Mouse (Mus musculus) adrenal gland, postnatal 10 days (tissue): Measurements from ENCODE around the gene Ttc7b. TPM values are rescaled to one million over a fixed set of nuclear protein-coding genes. Genes with fewer than 3 reads are reported as not detected.

Source experiments
- DNase-seq: peaks from one replicate; pipeline ENCODE4 v3.0.0; 2021; ENCODE audit warnings: mixed read lengths
- total RNA-seq, 2 experiments: library from RNA; stranded (reverse); gene quantifications; 2 replicates each; pipeline ENCODE4 v1.2.3; 2021

Gene Ttc7b
- total RNA-seq, 2 experiments from 2014 or later: 63.4 to 85.3 TPM

DNA sequence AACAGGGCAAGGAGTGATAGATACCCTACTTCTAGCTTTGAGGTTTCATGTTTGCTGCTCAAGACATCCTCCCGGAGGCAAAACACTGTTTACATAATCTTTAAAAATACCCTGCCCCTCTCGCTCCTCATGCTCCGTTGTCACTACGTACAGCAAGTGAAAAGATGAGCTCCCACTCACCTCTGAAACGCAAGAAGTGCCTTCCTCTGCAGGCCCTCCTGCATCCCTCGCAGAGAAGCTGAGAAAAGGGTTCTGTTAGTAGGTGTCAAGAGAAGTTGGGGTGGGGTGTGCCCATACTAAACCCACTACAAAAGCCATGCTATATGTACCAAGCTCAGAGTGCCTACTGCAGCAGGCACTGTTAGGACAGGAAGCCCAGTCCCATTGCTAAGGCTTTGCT is 138.7 kb downstream of the Ttc7b start:
- no peak for DNase-seq

DNA sequence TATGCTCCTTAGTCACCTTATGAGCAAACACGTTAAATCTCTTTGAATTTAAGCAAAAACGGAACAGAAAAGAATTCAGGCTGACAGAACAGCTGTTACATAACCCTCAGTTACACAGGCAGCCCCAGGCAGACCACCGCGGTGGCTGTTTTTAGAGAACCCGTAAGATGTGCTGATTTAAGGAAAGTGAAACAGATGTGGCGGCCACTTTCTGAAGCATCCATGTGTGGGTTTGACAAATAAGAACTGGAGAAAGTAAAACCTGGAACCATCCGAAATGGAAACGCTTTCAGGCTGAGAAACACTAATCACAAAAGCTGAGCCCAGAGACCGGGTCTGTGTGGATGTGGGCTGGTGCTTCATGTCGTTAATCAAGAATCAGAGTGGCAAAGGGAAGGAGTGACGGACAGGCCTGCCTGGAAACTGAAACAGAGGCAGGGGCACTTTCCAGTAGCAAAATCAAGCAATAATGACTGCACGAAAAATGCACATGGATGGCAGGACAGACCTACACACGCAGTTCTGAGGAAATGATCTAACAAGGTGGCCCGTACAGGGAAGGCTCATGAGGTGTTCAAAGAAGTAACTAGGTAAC is 139.8 kb downstream of the Ttc7b start:
- DNase-seq: no peak

DNA sequence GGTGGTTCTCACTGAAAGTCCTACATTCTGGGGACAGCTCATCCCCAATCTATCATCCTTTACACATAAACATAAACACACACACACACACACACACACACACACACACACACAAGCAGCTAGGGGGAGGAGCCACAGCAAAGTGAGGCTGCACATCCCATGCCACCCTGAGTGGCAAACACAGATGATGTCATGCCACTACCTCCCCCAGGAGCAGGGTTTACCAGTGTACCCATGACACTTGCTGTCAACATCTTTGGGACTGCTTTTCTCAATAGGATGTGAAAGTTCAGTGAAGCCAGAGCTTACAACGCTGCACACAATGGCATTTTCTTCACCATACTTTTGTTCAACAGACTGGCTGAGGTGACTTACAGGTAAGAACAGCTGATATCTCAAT is 140.8 kb downstream of the Ttc7b start:
- DNase-seq: no peak

DNA sequence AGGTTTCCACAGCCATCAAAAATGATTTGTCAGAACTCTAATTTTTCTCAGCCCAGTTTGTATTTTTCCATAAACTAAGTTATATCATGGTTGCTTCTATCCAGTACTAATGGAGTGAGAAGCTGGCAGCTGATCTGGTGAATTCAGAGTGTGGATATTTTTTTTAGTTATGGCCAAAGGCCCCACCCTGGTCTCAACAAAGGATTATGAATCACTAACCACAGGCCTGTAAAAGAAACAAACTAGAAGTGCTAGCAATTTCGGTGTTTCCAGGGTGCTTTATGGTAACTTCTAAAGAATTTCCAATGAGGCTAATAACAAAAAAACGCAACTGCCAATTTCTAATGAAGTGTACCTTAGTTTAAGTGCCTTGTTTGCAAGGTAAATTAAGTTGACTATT is 142.4 kb downstream of the Ttc7b start:
- no peak for DNase-seq

DNA sequence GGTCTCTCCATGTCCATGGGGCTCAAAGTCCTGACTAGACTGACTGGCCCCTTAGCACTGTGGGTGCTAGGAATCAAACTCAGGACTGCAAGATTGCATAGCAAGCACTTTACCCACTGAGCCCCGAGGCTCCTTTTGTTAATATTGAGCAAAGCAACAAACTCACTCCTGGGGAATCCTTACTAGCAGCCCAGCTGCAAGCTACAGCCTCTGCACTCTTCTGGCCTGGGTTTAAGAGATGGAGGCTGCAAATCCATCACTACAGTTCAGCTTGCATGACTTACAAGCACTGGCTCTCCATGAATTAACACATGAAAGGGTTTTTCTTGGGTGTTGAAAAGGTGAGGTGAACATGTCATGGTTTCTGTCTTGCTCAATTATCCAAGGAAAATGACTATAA is 142.8 kb downstream of the Ttc7b start:
- DNase-seq: no peak

DNA sequence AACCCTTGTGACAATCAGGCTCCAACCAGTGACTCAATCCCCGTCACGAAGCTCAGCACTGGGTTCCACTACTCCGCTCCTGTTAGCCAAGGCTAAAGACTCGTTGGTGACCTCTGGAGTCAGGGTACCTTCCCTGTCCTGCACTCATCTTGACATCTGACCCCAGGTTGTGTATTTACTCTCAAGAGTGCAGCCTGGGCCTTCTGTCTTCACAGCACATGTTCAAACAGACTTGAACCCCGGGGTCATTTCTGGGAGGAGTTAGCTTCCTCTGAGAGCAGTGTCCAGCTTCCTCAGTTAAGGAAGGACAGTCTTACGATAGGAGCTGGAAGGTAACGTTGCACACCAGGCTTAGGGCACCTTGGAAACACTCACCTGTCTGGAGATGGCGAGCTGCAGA is 144.8 kb downstream of the Ttc7b start:
- DNase-seq: no peak

DNA sequence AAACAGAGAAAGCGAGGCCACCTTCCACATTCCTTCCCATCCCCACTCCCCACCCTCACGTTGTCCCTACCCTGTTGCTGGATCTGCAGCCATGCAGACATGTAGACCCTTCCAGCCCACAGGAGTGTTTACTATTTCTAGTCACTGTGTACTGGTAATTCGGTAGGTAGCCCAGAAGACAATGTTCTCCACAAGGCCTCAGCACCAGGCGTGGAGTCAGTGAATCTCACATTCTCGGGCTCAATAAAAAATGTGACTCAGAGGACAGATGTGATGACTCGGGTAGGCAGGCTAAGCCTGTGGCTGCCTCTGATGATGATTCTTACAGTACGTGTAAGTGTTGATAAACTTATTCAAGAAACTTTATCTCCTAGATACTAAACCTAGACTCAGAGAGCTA is 147.8 kb downstream of the Ttc7b start:
- DNase-seq: no peak

DNA sequence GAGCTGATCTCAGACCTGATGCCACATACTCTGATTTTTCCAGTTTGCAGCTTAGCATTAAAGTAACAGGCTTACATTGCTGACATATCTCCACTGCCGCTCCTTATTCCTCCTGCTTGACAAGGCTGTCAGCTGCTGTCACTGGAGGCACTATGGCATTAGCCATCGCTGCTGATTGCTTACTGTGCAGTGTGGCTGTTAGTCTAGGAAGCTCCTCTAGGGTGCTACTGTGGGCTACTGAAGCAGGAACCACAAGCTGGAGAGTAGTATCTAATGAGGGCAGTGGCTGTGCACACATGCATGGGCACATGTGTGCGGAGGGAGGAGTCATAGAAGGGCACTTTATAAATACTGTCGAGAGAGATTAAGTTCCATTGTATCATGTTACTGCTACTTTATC is 148.6 kb downstream of the Ttc7b start:
- DNase-seq: no peak

DNA sequence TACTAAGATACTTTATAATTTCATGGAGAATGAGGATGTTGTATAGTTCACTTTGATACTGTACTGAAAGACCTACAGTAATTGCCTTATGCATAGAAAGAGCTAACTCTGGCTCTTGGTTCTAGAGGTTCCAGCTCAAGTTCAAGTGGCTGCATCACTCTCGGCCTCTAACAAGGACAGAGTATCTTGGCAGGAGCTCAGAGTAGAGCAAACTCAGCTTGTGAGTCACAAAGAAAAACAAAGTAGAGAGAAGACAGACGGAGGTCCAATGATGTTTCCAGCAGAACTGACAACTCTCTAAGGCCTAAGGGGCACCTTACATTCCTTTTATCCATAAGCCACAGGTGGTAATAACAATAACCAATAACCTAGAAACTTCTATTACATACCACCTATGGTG is 150.8 kb downstream of the Ttc7b start:
- DNase-seq: no peak

DNA sequence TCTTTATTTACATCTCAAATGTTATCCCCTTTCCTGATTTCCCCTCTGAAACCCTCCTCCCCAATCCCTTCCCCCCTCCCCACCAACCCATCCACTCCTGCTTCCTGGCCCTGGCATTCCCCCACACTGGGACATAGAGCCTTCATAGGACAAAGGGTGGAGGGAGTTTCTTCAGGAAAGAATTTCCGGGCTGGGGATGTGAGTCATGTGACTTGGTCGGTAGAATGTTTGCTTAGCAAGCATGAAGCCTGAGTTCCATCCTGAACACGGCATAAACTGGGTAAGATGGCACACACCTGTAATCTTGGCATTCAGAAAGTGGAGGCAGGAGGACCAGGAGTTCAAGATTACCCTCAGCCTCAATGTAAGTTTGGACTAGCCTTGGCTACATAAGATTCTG is 151.4 kb downstream of the Ttc7b start:
- no peak for DNase-seq

DNA sequence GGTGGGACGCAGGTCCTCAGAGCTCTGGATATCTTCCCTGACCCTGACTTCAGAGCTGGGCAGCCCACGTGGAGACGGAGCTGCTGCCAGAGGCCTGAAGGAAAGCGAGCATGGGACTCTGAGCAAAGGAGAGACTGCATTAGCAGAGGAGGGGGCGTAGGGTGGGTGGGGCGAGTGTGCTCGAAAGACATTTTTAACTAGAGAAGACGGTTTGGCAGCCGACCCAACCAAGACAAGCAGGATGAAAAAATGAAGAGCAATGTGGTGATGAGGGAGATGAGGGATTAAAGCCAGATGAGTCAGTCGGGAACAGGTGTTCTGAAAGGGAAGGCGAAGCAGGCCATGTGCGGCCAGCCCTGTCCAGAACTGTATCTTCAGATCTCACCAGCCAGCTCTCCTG is 159.3 kb downstream of the Ttc7b start:
- no peak for DNase-seq

DNA sequence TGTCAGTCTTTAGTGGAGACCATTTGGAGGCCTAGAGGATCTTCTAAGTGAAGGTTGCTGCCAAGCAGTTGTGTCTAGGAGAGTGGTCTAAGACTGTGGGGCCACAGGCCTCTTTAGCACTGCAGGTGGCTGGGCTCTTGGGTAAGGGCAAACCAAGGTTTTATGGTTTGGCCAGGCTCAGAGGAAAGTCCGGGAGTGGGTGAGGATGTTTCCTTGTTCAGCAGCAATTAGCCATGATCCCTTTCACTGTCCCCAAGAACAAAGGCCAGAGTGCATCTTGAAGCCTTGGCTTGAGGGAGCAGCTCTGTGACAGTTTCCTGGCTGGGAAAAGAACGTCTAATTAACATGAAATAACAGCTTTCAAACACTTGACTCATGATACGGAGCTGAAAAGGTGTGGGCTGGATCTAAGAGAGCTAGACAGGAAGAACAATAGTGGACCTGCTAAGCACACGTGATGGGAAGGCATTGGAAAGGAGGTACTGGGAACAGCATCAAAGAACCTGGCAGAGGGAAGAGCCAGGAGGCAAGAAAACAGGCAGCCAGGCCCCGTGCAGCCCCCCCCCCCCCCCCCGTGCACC is 162.5 kb downstream of the Ttc7b start:
- no peak for DNase-seq

DNA sequence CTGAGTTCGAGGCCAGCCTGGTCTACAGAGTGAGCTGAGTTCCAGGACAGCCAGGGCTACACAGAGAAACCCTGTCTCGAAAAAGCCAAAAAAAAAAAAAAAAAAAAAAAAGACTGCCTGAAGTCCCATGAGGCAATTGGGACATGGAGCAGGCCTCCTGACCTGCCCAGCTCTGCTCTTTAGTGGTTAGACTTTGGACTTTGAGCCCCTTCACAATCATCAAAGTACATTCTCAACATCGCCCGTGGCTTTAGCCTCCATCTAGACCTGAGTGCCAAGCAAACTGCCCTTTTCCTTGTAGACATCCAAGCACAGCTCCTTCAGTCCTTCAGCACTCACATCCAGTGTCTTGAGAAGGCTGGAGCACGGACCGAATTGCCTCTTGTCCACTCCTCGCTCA is 164.2 kb downstream of the Ttc7b start:
- no peak for DNase-seq

DNA sequence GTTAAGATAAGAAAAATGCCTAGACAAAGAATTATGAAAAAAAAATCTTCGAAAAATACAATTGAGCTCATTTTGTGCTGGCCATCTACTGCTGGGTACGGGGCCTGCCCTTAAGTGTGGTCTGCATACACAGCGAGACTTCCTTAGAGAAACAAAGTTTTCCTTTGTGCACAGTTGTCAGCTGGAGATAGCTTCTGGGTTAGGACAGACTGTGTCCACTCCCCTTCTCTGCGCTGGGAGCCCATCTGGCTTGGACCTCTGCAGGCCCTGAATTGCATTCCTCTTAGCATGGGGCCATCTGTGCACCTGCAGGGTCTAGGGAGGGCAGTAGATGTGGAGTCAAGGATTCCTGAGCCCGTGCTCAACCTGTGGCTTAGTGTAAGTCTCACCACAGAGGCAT is 165.1 kb downstream of the Ttc7b start:
- DNase-seq: no peak

DNA sequence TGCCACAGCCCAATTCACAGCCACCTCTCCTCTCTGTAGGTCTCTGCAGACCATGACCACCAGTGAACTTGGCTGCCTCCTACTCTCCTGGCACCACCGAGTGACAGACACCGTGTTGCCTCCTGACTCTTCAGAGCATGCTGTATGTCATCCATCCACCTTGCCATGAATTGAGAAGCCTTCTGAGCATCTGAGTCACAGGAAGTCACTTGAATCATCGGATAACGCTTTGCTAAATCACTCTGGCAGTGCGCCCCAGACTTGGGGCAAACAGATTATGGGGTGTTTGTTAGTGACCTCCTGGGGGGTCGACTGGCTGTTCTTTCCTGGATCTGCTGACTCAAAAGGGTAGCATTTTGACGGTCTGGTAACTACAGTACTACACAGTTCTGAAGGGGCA is 166.7 kb downstream of the Ttc7b start:
- DNase-seq: peak; percentile 31

DNA sequence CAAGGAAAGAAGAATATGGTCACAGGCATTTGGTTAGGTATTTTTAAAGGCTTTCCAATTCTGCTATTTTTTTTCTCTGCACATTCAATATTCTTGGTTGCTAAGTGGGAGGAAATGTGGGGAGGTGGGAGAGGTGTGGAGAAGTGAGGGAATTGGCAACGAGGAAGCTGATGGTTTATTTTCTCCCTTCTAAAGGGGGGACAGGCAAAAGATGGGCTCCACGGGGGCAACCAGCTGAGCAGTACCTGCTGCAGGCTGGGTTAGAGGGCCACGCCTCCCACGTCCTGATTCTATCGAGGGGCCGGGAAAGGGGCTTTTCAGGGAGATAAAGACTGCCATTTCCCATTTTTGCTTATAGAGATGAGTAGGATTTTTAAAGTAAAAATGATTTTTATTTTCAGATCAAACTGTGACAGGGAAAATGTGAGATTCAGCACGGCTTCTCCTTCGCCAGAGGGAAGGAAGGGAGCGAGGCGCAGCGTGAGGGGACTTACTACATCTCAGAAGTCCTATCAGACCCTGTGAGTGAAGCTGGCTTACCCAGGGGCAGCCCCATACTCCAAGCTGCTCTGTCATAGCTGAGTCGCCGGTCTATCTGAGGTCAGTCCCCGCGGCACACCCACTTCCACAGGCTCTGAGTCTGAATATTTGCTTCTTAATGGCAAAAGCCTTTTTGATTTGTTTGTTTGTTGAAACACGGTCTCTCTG is 167.4 kb downstream of the Ttc7b start:
- no peak for DNase-seq

DNA sequence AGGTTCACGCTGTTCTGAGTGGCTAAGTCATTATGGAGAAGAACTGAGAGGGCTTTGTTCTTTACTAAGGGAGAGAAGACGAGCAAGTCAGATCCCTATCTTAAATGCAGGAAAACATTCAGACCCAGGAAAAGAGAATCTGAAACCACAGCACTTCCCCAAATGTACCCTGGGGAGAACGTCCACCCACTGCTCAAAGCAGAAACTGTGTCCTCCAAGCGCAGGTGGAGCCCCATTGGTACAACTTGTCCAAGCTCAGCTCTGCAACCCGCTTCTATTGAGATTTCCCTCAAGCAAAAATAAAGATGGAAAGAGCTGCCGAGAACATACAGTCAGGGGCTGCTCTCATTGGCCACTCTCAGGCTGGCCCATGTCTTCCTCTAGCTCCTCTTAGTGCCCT is 168.5 kb downstream of the Ttc7b start:
- DNase-seq: no peak

DNA sequence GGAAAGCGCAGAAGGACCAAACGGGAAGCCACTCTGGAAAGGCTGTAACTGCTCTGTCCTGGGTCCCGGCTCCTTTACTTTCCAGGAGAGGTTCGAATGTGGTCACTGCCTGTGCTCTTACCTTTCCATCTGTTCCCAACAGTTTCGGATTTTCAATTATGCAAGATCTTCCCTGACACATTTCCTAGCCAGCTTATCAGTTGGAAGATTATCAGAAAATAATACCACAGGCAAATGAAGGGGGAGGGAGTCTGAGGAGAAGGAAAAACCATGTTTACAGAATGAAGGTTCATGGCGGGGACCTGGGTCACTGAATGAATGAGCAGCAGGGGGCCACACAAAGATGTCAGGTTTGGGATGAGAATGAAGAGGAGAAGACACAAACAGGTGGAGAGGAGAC is 177.1 kb downstream of the Ttc7b start:
- DNase-seq: no peak

DNA sequence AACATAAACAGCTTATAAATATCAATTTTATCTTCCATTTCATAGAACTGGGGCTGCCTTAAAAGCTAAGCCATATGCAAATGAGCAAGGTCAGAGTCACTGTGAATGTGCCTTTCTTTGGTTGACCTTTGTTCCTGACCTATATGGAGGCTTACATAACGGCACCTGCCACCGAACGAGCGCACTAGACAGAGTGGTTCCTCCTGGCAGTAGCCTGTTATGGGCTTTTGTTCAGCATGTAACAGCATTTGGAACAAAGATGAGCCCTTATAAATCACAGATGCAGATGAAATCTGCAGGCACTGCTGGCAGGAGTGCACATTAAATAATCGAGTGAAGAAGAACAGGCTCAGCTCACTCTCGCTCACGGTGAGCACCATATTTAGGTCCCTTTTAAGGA is 179.0 kb downstream of the Ttc7b start:
- DNase-seq: no peak

DNA sequence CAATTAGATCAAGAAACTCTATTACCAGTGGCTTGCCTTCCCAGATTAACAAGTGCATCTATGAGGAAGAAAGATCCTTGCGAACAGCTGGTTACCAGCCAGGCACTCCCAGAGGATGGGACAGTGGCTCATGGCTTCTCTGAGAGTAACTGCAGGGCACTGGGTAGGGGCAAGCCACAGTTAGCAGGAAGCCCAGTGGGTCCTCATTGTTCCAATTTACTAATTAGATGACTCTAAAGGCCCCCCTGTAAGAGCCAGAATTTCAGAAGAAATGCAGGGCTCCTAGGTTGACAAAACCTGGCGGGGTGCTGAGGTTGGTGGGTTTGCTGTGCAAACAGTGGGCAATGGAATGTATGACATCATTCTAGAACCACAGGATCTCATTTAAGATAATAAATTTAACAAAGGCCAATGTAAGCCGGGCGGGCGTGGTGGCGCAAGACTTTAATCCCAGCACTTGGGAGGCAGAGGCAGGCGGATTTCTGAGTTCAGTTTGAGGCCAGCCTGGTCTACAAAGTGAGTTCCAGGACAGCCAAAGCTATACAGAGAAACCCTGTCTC is 179.6 kb downstream of the Ttc7b start:
- DNase-seq: no peak

DNA sequence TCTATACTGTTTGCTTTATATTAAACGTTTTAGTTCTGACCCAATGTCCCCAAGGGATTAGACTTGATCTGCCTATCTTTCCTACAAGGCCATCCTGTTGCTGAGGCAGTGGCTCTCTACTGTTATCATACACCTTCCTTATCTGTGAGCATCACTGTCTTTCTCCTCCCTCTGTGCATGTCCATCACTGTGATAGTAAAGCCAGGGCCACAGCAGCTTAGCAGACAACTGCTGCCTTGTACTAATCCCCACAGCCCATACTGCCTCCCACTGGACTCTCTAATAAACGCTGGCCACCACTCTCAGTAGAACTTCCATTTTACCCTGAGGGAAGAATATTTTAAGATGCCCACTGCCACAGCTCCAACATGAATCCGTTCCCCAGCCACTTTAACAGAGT is 182.6 kb downstream of the Ttc7b start:
- no peak for DNase-seq

DNA sequence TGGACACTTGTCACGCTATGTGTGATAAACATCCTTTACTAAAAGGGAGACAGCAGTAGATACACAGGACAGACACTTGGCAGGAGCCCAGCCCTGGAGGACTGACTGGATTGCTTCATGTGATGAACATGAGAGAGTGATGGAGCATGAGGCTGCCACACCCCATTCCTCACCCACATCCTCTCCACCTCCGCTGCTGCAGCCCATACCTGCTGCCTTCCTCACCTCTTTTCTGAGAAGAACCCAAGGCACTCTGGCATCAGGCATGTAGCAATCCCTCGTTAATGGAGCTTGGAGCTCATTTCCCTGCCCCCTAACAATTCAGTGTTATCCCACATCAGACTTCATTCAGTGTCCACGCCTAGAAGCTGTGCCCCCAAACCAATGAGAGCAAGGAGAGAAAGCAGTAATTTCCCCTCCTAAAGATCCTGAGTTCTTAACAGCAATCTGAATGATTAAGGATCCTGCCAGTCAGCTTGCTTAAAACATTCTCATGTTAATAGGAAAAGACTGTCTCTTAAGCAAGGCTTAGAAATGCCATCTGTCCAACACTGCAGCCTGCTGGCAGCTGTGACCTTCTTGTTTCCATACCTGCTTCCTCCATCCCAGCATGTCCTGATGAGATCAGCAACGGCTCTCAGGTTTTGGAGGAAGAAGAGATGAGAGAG is 183.1 kb downstream of the Ttc7b start:
- no peak for DNase-seq

DNA sequence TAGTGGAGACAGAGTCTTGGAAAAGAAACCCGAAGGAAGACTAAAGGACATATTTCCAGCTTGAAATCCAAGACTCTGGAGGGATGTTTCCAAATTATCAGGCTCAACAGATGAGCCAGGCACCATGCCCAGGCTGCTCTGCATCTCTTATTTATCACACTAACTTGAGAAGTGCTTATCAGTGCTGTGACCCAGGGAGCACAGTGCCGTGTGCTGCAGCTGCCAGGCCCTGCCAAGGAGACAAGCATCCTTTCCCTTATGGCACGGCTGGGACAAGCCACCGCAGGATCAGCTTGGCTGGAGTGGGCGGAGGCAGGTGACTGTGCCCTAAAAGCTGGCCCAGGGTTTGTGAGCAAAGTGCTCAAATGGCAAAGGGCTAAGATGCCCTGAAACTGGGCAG is 184.4 kb downstream of the Ttc7b start:
- DNase-seq: no peak
